Mouse (Mus musculus): ENCODE data around the gene Piezo1.

Piezo1 gene

DNA sequence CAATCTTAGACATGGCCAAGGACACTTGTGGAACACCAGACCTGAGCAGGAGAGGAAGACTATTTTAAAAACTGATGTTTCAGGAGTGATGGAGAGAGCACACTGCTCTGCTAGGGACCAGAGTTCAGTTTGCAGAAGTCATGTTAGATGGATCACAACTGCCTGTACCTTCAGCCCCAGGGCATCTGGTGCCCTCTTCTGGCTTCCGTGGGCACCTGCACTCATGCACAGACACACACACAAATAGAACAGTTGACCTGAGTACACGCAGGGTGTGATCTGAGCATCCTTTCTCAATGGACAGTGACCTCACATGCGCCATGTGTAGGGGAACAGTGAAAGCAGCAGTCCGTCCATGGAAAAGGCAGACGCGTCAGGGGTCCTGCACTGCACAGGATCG is 67.3 kb downstream of the Piezo1 start:
- no peak for DNase-seq

DNA sequence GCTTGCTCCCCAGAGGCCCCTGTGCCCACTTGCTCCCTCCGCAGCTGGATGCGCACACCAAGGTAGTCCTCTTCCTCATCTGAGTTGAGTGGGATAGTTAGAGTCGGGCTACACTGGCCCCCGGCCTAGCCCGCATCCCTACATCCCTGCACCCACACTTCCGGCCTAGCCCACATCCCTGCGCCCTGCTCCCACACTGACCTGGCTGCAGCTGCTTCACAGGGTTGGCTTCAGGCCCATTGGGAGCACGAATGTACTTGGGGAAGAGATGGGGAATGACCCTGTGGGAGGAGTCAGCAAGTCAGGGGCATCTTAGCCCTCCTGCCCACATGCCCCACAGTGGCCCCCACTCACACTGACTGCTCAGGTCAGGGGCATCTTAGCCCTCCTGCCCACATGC is 68.7 kb downstream of the Piezo1 start:
- no peak for DNase-seq

DNA sequence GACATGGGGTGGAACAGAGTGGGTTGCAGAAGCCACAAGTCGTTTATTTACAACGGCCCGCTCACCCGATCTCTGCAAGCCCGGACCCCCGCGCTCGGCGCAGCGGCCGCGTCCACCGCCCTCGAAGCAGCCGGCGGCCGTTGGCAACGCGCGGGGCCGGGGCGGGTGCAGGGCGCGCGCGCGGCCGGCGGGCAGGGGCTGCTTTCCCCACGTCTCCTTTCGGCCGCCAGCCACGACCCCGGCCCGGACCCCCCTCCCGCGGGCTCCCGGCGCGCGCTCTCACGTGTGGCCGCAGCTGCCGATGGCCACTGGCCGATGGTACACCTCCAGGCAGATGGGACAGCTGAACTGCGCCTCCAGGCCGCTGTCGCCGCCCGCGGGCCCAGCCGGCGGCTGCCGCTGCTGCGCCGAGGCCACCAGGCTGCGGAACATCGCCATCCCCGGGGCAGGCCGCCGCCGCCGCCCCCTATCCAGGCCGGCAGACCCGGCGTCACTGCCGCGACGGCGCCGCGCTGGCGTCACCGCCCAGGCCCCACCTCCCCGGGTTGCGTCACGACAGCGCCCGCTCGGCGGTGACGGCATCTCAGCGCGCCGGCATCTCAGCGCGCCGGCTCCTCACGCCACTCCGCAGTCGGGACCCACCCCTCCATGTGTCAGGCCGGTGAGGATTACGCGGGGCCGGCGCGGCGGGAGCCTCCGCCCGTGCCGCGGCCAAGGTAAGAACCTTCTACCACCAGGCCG is 75.4 kb downstream of the Piezo1 start, which contains the start of the genes Rnf166 and Ctu2:
TSS of gene Rnf166 (minus strand) at position 485 of the 741 bp plus-strand sequence.
TSS of gene Ctu2 (plus strand) at position 564 of the 741 bp plus-strand sequence.
- DNase-seq, result peak; percentile 90

DNA sequence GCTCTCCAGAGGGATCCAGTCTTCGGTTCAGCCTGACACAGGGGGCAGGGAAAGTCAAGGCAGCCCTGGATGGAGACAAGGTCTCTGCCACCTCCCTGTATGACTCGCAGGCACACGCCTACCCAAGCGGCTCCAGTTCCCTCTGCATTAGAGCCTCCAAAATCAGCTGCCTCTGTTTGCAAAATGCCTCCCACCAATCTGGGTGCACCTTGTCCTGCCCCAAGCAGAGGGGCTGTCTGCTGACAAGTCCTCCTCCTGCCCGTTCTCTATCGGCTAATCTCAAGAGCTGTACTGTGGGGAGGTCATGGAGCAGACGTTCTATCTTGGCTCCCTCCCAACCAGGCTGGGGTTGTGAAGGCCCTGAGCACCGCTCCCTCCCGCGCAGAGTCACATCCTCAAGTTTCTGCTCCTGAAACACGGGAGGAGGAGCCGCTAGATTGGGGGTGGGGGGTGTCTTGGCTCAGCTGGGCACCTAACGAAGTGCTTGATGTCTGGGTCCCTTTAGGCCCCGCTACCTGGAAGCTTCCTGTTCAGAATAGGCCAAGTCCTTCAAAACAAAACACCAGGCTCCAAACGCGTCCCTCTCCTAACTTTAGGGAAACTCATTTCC is 76.1 kb downstream of the Piezo1 start:
- peak; percentile 47 for DNase-seq

DNA sequence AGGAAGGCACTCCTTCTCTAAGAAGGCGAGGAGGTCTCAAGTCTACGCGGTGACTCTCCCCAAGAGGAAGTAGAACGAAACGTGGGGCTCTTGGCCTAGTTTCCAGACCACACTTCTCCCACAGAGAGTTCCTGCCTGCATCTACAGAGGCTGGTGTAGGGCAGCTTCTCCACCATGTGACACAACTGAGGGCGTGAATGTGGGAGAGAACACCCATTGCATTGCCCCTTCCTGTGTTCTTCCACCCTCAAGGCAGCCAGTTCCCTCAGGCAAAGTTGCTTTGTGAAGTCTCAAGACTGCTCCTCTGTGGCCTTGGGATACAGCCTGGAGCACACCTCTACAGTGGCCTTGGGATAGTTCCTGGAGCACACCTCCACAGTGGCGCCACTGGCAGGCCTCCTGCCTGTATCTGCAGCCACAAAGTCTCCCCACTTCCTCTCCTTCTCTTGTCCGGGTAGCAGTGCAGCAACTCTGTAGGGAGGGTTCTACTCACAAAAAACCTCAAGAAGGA is 77.2 kb downstream of the Piezo1 start:
- no peak for DNase-seq

DNA sequence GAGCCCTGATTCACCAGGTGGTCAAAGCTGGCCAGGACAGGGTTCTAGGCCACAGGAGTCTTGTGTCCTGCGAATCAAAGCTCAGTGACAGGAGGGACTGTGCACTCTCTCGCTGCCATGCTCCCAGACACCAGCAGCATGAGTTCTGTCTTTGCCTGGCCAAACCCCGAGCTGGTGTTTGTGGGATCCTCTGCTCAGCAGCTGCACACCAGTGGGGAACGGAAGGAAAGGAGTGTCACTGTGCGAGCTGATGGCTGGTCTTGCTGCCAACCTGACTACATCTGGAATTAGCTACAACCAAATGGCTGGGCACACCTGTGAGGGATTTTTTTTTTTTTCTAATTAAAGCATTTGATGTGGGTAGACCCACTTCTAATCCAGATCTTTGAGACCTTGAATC is 80.4 kb downstream of the Piezo1 start:
- no peak for DNase-seq

DNA sequence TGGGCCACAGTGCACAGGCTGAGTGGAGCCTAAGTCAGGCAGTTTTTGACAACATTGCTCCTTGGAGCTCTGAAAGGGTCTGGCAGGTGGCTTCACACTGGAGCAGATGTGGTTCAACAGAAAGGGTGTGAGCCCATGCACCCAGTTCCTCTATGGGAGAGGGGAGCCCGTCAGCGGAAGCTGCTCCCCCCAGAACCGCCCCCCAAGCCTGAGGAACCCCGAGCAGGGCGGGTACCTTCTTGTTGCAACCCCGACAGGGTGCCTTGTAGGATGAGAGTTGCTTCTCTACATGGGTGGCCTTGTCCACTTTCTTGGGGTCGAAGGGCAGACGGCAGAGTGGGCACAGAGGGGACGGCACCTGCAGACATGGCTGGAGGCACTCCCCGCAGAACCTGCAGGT is 81.2 kb downstream of the Piezo1 start:
- no peak for DNase-seq

DNA sequence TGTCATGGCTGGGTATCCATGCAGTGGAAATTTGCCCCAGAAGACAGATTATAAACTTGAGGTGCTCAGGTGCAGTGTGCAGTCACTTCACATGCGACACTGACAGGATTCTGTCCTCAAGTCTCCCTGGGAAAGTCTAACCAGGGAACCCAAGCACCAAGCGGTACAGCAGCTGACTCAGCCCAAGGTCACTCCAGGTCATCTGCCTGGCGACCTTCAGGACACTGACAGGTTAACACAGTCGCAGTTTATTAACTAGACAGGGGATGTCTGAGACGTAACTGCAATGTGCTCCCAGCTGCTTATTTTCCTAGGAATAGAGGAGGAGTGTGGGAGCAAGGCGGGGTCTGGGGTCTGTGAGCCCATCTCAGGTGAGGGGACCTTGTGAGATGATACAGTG is 81.7 kb downstream of the Piezo1 start:
- DNase-seq, result no peak

DNA sequence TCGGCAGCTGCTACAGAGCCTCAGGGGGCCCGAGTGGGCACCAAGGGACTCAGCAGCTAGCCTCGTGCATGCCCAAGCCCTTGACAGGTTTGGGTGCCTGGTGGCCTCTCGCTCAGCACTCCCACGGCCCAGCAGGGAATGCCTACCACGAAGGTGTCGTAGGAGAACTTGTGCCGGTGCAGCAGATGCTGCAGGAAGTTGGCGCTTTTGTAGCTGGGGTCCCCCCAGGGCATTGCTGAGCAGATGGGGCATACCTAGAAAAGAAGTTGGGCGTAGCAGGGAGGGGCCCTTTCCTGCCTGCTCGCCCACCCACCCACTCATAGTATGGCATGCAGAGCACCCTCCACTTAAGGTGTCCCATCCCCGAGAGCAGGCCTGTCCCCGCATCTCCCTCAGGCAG is 83.3 kb downstream of the Piezo1 start:
- no peak for DNase-seq

DNA sequence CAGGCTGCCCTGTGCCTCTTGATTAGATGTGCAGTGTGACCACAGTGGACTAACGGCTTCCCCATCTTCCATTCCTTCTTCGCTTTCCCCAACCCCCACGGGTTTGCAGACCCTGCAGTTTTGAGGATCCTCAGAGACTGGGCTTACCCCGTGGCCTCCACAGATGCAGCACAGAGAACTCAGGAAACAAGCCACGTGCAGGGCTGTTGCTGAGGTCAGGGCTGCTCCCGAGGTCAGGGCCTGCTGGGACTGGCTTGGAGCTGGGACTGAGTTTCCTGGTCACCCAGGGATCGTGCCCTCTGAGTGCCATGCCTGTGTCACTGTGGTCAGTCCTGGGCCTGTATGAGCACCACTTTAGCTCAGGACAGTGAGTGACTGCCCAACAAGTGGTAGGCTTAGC is 86.1 kb downstream of the Piezo1 start:
- no peak for DNase-seq

DNA sequence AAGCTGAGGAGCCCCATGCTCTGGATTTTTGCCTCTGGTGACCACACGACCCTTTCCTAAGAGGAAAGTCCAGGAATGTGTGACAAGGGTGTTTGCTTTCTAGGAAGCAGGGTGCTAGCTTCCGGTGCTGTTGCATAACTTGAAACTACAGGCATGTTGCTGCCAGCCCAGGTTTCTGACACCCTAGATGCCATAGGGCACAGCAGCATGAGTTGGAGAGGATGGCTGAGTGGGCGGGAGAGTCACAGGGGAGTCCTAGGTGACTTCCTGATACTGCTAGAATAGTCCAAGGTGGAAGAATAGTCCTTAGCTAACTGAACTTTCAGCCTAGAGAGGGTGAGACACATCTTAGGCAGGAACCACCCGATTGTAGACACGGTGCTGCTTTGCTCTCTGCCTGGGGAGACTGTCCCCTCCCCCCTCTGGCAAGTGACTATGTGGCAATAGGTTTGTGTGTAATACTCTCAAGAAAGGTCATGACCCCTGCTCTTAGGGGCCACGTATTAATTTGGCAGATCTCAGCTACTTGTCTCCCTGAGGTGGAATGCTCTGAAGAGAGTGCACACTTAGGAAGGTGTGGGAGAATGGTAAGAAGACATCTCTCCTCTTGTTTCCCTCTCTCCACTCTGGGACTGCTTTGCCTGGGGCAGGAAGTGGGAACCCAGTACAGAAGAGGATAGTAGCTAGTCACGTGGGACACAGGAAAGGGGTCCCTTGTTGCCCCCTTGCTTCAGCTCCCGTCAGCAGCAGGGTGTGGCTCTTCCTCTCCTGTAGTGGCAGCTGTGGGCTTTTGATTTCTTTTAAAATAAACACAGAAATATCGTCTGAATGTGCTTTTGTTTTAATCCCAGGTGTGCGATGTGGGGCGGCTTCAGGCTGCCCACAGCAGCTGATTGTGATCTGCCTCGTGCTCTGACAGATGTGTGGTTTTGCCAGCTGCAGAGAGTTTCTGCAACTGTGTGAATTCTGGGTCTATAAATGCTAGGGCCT is 87.2 kb downstream of the Piezo1 start:
- DNase-seq, result no peak

DNA sequence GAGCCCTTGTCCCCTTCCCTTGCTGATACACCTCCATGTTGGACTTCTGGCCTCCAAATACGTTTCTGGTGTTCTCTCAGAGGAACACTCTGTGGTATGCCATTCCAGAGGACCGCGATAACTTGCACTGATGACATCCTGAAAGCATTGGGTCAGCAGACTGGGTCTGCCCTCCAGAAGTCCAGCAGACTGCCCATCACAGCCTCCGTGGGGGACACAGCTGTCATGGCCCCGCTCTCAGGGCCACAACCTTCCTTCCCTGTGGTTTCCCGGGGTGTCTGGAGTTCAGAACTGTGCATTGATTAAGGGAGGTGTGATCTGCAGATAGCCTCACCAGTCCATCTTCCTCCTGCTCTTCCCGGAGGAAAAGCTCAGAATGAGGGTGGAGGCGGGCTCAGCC is 88.6 kb downstream of the Piezo1 start:
- no peak for DNase-seq

DNA sequence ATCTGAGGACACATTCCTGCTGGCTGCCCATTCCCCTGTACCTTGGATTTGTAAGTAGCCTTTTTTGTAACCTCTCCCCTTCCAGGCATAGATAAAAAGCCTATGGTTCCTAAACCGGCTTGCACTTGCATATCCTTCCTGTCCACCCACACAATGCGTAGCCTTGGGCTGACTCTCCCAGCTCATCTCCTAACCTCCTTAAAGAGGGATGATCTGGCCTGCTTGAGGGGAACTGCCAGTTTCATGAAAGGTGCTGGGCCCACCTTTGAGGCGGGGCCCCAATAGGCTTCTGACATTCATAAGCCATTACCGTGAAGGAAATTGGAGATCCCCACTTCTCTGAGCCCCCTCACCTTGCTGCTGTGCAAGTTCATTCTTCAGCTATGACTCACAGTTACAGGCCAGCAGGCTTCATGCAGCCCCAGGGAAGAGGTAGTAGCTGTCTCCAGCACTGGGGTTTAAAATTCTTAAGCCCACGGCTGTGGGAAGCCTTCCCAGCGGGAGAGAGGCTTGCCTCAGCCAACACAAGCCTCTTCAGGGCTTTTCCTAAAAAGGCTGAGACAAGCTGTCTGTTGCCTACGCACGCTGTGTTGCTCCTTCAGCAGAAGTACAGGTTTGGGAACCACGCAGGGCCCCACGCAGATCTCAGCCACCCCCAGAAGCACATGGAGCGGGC is 89.5 kb downstream of the Piezo1 start:
- no peak for DNase-seq

DNA sequence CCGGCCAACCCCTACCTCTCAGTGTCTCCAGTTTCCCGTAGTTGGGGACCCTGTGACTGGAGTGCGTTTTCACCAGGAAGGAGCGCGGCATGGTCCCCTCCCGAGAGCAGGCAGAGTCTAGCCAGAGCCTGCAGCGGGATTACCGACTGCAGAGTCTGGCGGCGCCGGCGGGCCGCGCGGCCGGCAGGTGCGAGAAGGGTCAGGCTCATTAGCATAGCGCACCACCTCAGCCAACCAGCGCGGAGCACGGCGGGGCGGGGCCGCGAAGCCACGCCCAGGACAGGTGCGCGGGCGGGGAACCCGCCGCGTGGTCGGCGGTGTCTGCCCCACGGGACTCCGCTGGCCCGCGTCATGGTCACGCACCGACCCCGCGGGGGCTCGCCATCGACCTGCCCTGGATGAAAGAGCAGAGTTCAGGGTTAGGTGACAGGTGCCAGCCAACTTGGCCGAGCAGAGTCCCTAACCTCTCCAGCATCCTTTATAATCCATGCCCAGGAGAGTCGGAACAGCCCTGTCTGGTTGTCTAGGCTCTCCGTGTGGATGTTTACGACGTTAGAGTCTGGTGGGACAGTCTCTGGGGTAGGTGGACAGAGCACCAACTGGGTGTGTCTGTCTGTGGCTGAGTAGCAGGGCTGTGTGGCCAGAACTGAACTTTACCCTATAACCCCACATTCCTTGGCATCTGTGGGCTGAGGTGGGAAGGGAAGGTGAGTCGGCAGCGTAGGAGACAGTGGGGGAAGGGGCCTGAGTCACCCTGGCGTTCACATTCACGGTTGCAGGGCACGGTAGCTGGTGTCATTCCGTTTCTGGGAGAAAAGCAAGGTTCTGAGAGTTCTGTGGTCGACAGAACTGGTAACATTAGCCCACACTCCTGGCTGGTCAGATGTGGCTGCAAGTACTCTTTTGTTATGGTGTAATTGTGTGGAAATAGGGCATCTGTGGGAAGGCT is 90.3 kb downstream of the Piezo1 start, which contains the start of gene Snai3:
TSS of gene Snai3 (minus strand) at position 210 of the 949 bp plus-strand sequence.
- DNase-seq, result peak; percentile 62

DNA sequence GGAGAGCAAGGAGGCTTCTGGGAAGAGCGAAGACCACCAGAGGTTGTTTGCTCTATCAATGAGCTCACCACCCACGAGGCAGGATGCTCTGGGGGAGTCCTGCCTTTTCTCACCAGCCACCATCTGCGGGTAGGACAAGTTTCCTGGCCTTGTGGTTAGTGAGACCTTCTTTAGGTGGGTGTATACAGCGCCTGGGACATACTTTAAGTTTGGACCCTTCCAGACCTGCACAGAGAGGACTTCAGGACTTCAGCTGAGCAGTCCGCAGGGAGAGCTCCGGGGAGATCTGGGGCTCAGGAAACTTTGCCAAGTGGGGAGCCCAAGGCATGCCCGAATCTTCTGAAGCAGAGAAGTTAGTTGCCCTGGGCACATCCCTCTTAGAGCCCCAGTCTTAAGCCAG is 91.1 kb downstream of the Piezo1 start:
- no peak for DNase-seq

DNA sequence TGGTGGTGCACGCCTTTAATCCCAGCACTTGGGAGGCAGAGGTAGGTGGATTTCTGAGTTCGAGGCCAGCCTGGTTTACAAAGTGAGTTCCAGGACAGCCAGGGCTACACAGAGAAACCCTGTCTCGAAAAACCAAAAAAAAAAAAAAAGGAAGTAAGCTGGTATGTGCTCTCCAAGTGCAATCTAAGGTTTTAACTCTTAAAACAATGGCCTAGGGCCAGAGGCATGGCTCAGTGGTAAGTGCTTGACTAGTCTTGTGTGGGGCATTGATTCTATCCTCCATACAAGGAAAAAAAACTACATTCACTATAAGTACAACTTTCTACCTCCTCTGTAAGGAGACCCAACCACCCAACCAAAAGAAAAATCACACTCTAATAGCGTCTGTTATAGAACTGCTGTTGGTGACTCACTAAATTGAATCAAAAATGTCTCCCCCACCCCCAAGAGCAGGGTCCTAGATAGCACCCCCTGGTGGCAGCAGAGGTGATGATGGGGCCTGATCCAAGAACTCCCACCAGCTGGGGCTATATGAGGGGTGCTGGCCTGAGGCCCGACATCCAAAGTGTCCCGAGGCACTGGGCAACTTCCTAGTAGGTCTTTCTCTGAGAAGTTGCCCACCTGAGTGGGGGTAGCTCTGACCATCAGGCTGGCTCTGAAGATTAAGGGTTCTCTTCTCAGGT is 91.8 kb downstream of the Piezo1 start:
- no peak for DNase-seq

DNA sequence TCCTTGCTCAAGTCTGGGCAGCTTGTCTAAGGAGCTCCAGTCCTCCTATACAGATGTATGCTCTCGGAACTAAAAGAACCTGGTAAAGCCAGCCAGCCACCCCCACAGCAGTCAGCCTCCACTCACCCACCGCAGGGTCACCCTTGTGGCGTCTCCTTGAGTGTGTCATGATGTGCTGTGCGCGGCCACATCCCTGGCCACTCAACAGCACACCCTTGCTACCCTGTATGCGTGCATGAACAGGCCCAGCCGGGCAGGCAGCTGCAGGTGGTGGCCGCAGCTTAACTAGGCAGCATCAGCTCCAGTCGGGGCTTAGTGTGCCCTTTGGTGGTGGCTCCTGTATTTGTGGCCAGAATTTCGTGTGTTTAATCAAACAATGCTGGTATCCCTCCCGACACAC is 94.0 kb downstream of the Piezo1 start:
- no peak for DNase-seq

DNA sequence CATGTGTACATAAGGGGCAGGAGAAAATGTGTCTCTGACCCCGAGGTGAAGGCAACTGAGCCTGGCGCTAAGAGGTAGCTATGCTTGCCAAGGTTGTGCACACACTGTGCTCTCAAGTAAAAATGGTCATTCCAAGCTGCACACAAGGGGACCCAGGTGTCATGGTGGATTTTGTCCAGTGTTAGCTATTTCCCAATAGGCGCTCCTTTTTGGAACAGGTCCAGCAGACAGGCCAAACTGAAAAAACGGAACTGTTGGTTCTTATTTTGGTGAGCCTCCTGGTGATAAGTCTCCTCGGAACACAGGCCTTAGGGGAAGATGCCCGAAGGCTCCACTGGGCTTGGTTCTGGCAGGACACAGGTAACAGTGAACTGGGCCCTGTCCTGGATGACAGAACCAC is 96.7 kb downstream of the Piezo1 start:
- no peak for DNase-seq

DNA sequence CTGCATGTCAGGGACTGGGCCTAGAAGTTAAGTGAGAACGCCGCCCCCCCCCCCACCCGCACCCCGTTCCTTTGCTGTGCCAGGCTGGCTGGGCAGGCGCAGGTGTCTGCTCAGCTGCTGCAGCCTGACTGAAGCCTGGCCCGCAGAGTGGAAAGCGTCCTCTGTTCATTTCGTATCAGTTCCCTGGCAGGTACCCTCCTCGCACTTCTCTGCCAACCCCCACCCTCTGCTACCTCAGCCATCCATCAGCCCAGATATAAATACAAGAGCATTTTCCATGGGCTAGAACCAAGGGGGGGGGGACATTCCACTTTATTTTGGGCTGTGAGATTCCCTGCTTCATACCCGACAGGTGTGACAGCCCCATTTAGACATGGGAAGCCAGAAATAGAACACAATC is 99.0 kb downstream of the Piezo1 start:
- DNase-seq, result no peak

DNA sequence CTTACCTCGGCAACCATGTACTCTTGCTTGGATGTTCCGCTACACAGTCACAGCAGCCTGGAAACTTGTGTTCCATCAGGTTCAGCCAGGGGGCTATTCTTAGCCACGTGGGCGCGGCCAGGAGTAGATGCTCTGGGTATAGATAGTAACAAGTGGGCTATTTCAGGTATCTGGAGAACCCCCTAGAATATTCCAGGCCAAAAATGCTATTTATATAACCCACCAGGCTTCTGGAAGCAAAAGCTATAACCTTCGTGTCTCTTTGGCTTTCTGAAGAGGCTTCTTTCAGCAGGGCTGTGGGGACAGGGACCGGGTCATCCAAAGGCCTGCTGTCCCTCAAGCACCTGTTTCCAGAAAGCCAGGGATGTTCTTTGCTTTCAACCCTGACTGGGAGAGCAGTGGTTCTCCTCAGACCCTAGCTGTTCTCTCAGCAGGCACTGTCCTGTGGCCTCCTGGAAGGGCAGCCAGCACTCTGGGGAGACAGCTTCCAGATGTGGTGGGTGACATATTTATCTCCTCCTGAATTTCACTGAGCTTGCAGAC is 99.9 kb downstream of the Piezo1 start:
- no peak for DNase-seq
